Mouse (Mus musculus) liver, embryonic 14.5 days (tissue): ENCODE results near the gene Cap1. TPM values are rescaled to one million over a fixed set of nuclear protein-coding genes. Genes with fewer than 3 reads are reported as not detected.

ENCODE experiments used
- ATAC-seq: fragments of 200-750 bp; cut with Nextera tagmentation; 2 replicates; pipeline ENCODE4 v1.8.0; 2017; ENCODE audit warnings: moderate number of reproducible peaks, mild to moderate bottlenecking, moderate library complexity; ENCODE audit not compliant: insufficient read depth
- DNase-seq, 3 experiments: peaks; one replicate each; pipeline ENCODE4 v3.0.0-alpha.2; 2012 to 2013; ENCODE audit warnings: low read depth in 3 of 3, low spot score in 3 of 3
- H3K27ac ChIP-seq: fragments of 300-500 bp; sonication (generic); 2 replicates; pipeline ENCODE4 v1.5.1; 2014; ENCODE audit warnings: moderate library complexity, mild to moderate bottlenecking, control low read depth, inconsistent platforms
- H3K27me3 ChIP-seq: fragments of 300-500 bp; sonication (generic); 2 replicates; pipeline ENCODE4 v1.6.1; 2014; ENCODE audit warnings: mild to moderate bottlenecking, low read length, moderate library complexity; ENCODE audit not compliant: control insufficient read depth, insufficient read depth
- H3K36me3 ChIP-seq: fragments of 300-500 bp; sonication (generic); replicated peaks from 2 replicates; pipeline ENCODE4 v1.6.1; 2014; ENCODE audit warnings: low read depth; ENCODE audit not compliant: control insufficient read depth, insufficient read depth
- H3K4me1 ChIP-seq, 2 experiments: fragments of 200-500 bp in 1 of 2; fragments of 300-500 bp in 1 of 2; sonication (generic) in 1 of 2; replicated peaks; 2 replicates each; pipeline ENCODE4 v1.6.1; 2012 to 2014; ENCODE audit warnings: antibody characterized with exemption in 1 of 2, inconsistent platforms in 1 of 2, low read length in 1 of 2; ENCODE audit not compliant: control insufficient read depth in 2 of 2, insufficient read depth in 2 of 2
- H3K4me2 ChIP-seq: fragments of 300-500 bp; sonication (generic); 2 replicates; pipeline ENCODE4 v1.6.1; 2014; ENCODE audit warnings: low read depth, mild to moderate bottlenecking, control low read depth, moderate library complexity
- H3K4me3 ChIP-seq, 2 experiments: fragments of 200-500 bp in 1 of 2; fragments of 300-500 bp in 1 of 2; sonication (generic) in 1 of 2; 2 replicates each; pipeline ENCODE4 v1.5.1; 2012 to 2014; ENCODE audit warnings: low read depth in 2 of 2, low read length in 2 of 2, mild to moderate bottlenecking in 2 of 2, control low read depth in 1 of 2, inconsistent platforms in 1 of 2, moderate library complexity in 1 of 2; ENCODE audit not compliant: insufficient read depth in 1 of 2
- H3K9ac ChIP-seq: fragments of 300-500 bp; sonication (generic); replicated peaks from 2 replicates; pipeline ENCODE4 v1.6.1; 2014; ENCODE audit warnings: mild to moderate bottlenecking, control low read depth, moderate library complexity
- H3K9me3 ChIP-seq: fragments of 300-500 bp; sonication (generic); 2 replicates; pipeline ENCODE4 v1.6.1; 2016; ENCODE audit warnings: low read length, mixed read lengths; ENCODE audit not compliant: control insufficient read depth
- CTCF ChIP-seq: IDR thresholded peaks from 2 replicates; pipeline ENCODE4 v1.5.1; 2016; ENCODE audit warnings: antibody characterized with exemption, low read depth, control low read depth
- EP300 ChIP-seq: IDR thresholded peaks from 2 replicates; pipeline ENCODE4 v1.6.1; 2016; ENCODE audit warnings: antibody characterized with exemption, low read depth
- WGBS: fragments of 180-500 bp; shearing (Covaris S2); extraction: QIAGEN DNeasy Blood & Tissue Kit; methylation state at CpG from one replicate; pipeline ENCODE4 v1.1.7; 2014; ENCODE audit not compliant: insufficient replicate concordance; 5-methylcytosine and 5-hydroxymethylcytosine counted together
- polyA plus RNA-seq, 2 experiments: library from polyadenylated mRNA; depleted of rRNA in 1 of 2; stranded (reverse) in 1 of 2; unstranded in 1 of 2; fragments of >200 nt; fragmentation: Nextera tagmentation in 1 of 2; extraction: Ambion mirVana in 1 of 2; gene quantifications; 2 replicates each; pipeline versions ENCODE4 v1.2.1 to v1.2.3; 2012 to 2014

Cap1 gene
- polyA plus RNA-seq, 2 experiments = 26.8 to 28.3 TPM

DNA sequence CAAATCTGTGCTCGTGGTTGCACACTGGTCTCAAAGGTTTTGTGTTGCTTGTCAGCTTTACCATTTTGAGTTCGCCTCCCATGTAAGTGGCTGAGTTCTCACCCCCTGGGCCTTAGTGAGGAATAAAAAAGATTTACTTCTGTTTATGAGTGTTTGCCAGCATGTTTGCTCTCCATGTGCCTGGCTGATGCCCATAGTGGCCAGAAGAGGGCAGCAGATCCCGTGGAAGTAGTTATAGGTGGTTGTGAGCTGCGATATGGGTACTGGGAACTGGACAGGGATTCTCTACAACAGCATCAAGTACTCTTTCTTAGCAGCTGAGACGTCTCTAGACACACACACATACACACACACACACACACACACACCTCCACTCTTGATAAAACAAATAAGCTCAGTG is 26.8 kb upstream of the Cap1 start:
- Histone ChIP-seq H3K4me2 (no peak overlapping the region), H3K9me3 (no peaks in the 10 kb centered on the region), H3K4me1 (no peaks in the 10 kb centered on the region), H3K9ac (no peak overlapping the region), H3K36me3 (no peaks in the 10 kb centered on the region), H3K27ac (no peak overlapping the region), H3K27me3 (no peaks in the 10 kb centered on the region), H3K4me3 (no peak overlapping the region)
- WGBS = 55% methylated on average over 5 of the region's 5 CpGs
- DNase-seq (no peak), ATAC-seq (no peak)
- no peak for TF ChIP-seq EP300
- peak; percentile 72 for TF ChIP-seq CTCF

DNA sequence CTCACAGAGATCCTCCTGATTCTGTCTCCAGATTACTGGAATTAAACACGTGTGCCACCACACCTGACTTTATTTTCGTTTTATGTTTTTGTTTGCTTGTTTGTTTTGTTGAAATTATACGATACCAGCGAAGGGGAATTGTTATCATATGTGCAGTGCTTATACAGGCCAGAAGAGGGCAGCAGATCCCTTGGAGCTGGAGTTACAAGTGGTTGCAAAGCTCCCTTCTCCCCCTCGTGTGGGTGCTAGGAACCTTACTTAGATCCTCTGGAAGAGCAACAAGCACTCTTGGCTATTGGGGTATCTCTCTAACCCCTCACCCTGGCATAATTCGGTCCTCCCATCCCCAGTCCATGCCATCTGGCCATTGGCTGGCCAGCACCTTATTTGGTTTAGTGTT is 24.7 kb upstream of the Cap1 start:
- no peak for ATAC-seq
- no peak overlapping the region for H3K4me2 ChIP-seq
- H3K9me3 ChIP-seq = no peaks in the 10 kb centered on the region
- 36% methylated on average over 6 of the region's 6 CpGs for WGBS
- H3K27ac ChIP-seq = no peak overlapping the region
- TF ChIP-seq CTCF (peak; percentile 78), EP300 (no peak)
- H3K9ac ChIP-seq = no peak overlapping the region
- no peak overlapping the region for H3K4me3 ChIP-seq
- no peaks in the 10 kb centered on the region for H3K4me1 ChIP-seq
- H3K36me3 ChIP-seq = no peaks in the 10 kb centered on the region
- DNase-seq = no peak
- no peaks in the 10 kb centered on the region for H3K27me3 ChIP-seq

DNA sequence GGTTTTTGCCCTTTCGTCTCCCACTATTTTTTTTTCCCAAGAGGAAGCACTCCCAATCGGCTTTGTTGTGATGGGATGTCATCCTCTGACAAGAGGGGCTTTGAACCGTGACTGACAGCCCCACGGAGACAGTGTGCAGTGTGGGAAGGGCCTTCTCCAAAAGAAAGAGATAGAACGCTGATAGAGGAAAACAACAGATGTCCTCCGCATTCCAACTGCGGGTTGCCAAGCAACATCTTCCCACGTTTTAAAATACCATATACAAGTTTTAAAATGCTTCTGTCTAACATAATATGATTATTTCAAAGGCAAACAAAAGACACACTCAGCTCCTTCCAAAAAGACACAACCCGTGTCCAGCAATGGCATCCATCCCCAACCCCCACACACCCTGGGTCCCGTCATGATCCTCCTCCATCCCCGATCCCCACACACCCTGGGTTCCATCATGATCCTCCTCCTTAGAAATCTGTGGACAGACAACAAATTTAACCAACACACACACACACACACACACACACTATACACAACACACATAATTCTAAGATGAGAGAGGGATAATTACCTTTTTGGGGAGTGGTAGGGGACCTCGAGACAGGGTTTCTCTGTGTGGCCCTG is 23.8 kb upstream of the Cap1 start:
- H3K27ac ChIP-seq = no peak overlapping the region
- ATAC-seq (no peak), DNase-seq (no peak)
- TF ChIP-seq EP300 (no peak), CTCF (no peak)
- no peak overlapping the region for H3K9ac ChIP-seq
- no peaks in the 10 kb centered on the region for H3K27me3 ChIP-seq
- no peaks in the 10 kb centered on the region for H3K36me3 ChIP-seq
- H3K4me2 ChIP-seq = no peak overlapping the region
- 57% methylated on average over 12 of the region's 12 CpGs for WGBS
- H3K4me1 ChIP-seq = no peaks in the 10 kb centered on the region
- no peaks in the 10 kb centered on the region for H3K9me3 ChIP-seq
- H3K4me3 ChIP-seq = no peak overlapping the region

DNA sequence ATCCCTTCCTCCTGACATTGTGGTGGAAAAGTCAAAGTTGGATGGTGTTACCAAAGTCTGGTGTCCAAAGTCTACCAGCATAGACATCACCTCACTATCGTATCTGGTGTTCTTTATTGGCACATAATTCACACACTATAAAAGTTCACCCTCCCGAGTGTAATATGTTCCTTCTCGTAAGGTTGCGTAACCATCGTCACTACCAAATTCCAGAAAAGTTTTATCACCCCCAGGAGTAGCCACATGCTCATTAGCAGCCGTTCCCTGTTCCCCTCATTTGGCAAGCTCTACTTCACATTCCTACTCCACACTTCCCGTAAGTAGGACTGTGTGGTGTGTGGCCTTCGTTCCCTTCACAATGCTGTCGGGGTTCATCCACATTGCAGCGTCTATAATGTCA is 19.5 kb upstream of the Cap1 start:
- H3K9ac ChIP-seq = no peak overlapping the region
- TF ChIP-seq EP300 = no peak
- no peak for TF ChIP-seq CTCF
- DNase-seq (no peak), ATAC-seq (no peak)
- no peak overlapping the region for H3K4me2 ChIP-seq
- H3K27ac ChIP-seq = no peak overlapping the region
- H3K9me3 ChIP-seq = no peaks in the 10 kb centered on the region
- H3K4me3 ChIP-seq = no peak overlapping the region
- H3K27me3 ChIP-seq = no peaks in the 10 kb centered on the region
- no peaks in the 10 kb centered on the region for H3K36me3 ChIP-seq
- no peaks in the 10 kb centered on the region for H3K4me1 ChIP-seq
- WGBS = 71% methylated on average over 10 of the region's 10 CpGs

DNA sequence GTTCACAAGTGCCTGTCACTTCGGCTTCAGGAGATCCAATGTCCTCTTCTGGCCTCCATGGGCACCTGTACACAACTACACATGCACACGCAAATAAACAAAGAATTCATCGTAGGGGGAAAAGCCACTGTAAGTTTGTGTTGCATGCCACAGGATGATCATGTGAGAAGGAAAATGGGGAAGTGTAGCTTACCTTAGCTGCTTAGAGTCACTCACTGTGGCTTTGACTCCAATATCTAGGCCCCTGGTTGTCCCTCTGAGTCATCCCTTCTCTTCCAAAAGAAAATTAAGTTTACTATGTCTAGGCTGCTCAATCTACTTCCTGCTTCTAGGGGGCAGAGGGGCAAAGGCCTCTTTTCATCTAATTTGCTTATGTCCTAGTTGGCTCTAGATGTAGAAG is 17.9 kb upstream of the Cap1 start:
- TF ChIP-seq EP300 = no peak
- TF ChIP-seq CTCF = no peak
- 58% methylated on average over 3 of the region's 3 CpGs for WGBS
- Histone ChIP-seq H3K9ac (no peak overlapping the region), H3K36me3 (no peaks in the 10 kb centered on the region), H3K4me1 (no peaks in the 10 kb centered on the region), H3K4me3 (no peak overlapping the region), H3K9me3 (no peaks in the 10 kb centered on the region), H3K4me2 (no peak overlapping the region), H3K27ac (no peak overlapping the region), H3K27me3 (no peaks in the 10 kb centered on the region)
- ATAC-seq (no peak), DNase-seq (no peak)
